Mouse (Mus musculus) heart, embryonic 11.5 days (tissue): Measurements from ENCODE around the gene Klf12. TPM values are rescaled to one million over a fixed set of nuclear protein-coding genes. Genes with fewer than 3 reads are reported as not detected.
A peak's percentile ranks its signal among the peaks of the same experiment; 100 is the strongest.

Experiments used
- ATAC-seq: fragments of 200-750 bp; cut with Nextera tagmentation; replicated peaks from 2 replicates; pipeline ENCODE4 v1.8.0; 2017; ENCODE audit warnings: moderate library complexity; ENCODE audit not compliant: insufficient number of reproducible peaks, low FRiP score, low TSS enrichment
- H3K27ac ChIP-seq: fragments of 300-500 bp; sonication (generic); 2 replicates; pipeline ENCODE4 v1.5.1; 2014; ENCODE audit warnings: mild to moderate bottlenecking, low read depth, low read length
- H3K27me3 ChIP-seq: fragments of 300-500 bp; sonication (generic); 2 replicates; pipeline ENCODE4 v1.6.1; 2014; ENCODE audit warnings: mild to moderate bottlenecking, low read length, mixed read lengths; ENCODE audit not compliant: control insufficient read depth, insufficient read depth
- H3K36me3 ChIP-seq: fragments of 300-500 bp; sonication (generic); 2 replicates; pipeline ENCODE4 v1.6.1; 2014; ENCODE audit warnings: mild to moderate bottlenecking, low read length, moderate library complexity, mixed read lengths; ENCODE audit not compliant: control insufficient read depth, insufficient read depth
- H3K4me1 ChIP-seq: fragments of 300-500 bp; sonication (generic); 2 replicates; pipeline ENCODE4 v1.6.1; 2014; ENCODE audit warnings: low read length; ENCODE audit not compliant: control insufficient read depth, insufficient read depth
- H3K4me2 ChIP-seq: fragments of 300-500 bp; sonication (generic); 2 replicates; pipeline ENCODE4 v1.6.1; 2014; ENCODE audit warnings: mild to moderate bottlenecking, moderate library complexity
- H3K4me3 ChIP-seq: fragments of 300-500 bp; sonication (generic); 2 replicates; pipeline ENCODE4 v1.5.1; 2014; ENCODE audit warnings: low read depth, low read length
- H3K9ac ChIP-seq: fragments of 300-500 bp; sonication (generic); 2 replicates; pipeline ENCODE4 v1.6.1; 2014; ENCODE audit warnings: mild to moderate bottlenecking, low read depth, low read length, moderate library complexity
- H3K9me3 ChIP-seq: fragments of 300-500 bp; sonication (generic); replicated peaks from 2 replicates; pipeline ENCODE4 v1.6.1; 2016; ENCODE audit warnings: low read length; ENCODE audit not compliant: control insufficient read depth
- WGBS: fragments of 180-500 bp; shearing (Covaris S2); extraction: QIAGEN DNeasy Blood & Tissue Kit; methylation state at CpG from one replicate; pipeline ENCODE4 v1.1.7; 2014; ENCODE audit not compliant: insufficient replicate concordance; 5-methylcytosine and 5-hydroxymethylcytosine counted together
- polyA plus RNA-seq: library from polyadenylated mRNA; unstranded; fragments of >200 nt; fragmentation: Nextera tagmentation; extraction: Ambion mirVana; gene quantifications from 2 replicates; pipeline ENCODE4 v1.2.1, GENCODE M21; 2014

The Klf12 gene
- polyA plus RNA-seq, 1 experiment from 2014 or later = 7.3 TPM

GRCm38 (mm10) chr14:100274179-100274578, 10.3 kb downstream of the Klf12 start:
- no peak for ATAC-seq
- Histone ChIP-seq H3K9me3 (no peaks in the 10 kb centered on the region), H3K9ac (no peak overlapping the region), H3K27ac (no peak overlapping the region), H3K4me1 (no peaks in the 10 kb centered on the region), H3K4me2 (no peak overlapping the region), H3K4me3 (no peak overlapping the region), H3K27me3 (no peaks in the 10 kb centered on the region), H3K36me3 (no peaks in the 10 kb centered on the region)
- 81% methylated on average over 2 of the region's 2 CpGs for WGBS

DNA sequence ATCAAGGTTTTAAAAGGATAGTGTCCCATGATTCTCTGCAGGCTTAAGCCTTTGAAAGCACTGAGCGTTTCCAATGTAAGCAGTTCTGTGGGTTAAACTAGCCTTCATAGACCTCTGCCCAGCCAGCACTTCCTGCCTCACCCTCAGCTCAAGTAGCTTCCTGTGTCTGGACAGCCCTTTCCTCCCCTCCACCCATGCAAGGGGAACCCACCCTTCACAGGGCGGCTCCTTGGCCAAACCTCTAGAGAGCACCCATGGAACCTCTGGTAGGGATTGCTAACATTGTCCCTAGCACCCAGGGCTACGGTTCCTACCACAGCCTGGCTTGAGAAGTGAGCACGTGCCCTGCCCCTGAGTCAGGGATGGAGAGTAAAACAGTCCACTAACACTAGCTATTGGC, 23.9 kb downstream of the Klf12 start:
- H3K36me3 ChIP-seq = no peaks in the 10 kb centered on the region
- 0 out of 2 replicates have a peak overlapping the region, but pooled peaks have one; percentile 54 for H3K27ac ChIP-seq
- H3K9me3 ChIP-seq = no peaks in the 10 kb centered on the region
- ATAC-seq = no peak
- WGBS = 64% methylated on average over 4 of the region's 4 CpGs
- peaks cover 4% of the 10 kb centered on the region for H3K4me1 ChIP-seq
- H3K4me3 ChIP-seq = no peak overlapping the region
- no peak overlapping the region for H3K4me2 ChIP-seq
- H3K27me3 ChIP-seq = no peaks in the 10 kb centered on the region
- H3K9ac ChIP-seq = no peak overlapping the region

DNA sequence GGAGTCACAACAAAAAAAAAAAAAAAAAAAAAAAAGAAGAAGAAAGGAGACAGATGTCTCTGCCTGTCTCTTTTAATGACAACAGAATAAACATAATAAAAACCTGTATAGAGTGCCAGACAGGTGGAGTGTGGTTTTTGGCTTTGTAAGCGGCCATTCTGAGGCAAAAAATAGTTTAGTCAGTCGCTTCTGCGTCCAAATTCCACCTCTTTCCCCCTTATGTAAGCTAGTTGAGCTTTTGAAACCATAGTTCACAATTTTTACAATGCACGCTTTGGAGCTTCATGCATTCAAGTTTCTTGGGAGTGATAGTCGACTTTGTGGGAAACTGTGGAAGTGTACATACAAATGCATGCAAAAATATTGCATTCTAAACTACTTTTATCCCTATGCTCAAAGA, 41.4 kb downstream of the Klf12 start:
- no peak overlapping the region for H3K27ac ChIP-seq
- H3K4me2 ChIP-seq = no peak overlapping the region
- H3K9ac ChIP-seq = no peak overlapping the region
- no peak overlapping the region for H3K4me3 ChIP-seq
- no peak for ATAC-seq
- H3K27me3 ChIP-seq = no peaks in the 10 kb centered on the region
- WGBS = 88% methylated on average over 5 of the region's 5 CpGs
- H3K9me3 ChIP-seq = no peaks in the 10 kb centered on the region
- no peaks in the 10 kb centered on the region for H3K36me3 ChIP-seq
- no peaks in the 10 kb centered on the region for H3K4me1 ChIP-seq

GRCm38 (mm10) chr14:100239874-100240273, 44.6 kb downstream of the Klf12 start:
- no peak for ATAC-seq
- no peaks in the 10 kb centered on the region for H3K4me1 ChIP-seq
- WGBS = 85% methylated on average over 4 of the region's 4 CpGs

DNA sequence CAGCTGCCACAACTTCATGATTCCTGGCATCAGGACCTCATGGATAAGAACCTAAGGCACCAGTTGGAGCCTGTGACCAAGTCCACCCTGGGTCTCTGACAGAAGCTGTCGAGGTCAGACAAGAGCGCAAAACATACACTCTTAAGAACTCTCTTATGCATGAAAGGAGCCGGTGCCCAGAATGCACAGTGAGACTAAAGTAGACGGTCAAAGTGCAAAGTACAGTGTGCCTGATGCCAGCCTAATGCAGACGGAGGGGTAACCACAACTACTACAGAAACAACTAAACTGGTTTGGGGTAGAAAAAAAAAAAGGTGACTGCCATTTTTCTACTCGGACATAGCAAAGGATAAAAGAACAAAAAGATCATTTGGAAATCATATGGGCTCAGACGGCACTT, 47.7 kb downstream of the Klf12 start:
- WGBS = 69% methylated on average over 7 of the region's 7 CpGs
- no peak for ATAC-seq
- Histone ChIP-seq H3K27ac (no peak overlapping the region), H3K27me3 (no peaks in the 10 kb centered on the region), H3K36me3 (no peaks in the 10 kb centered on the region), H3K9ac (no peak overlapping the region), H3K4me3 (no peak overlapping the region), H3K4me2 (no peak overlapping the region), H3K9me3 (no peaks in the 10 kb centered on the region), H3K4me1 (peaks cover 4% of the 10 kb centered on the region; the same call in 1 of the 2 replicates)

More at GRCm38 (mm10) chr14:100239874-100240273, 44.6 kb downstream of the Klf12 start:
- H3K9ac ChIP-seq = no peak overlapping the region
- no peaks in the 10 kb centered on the region for H3K36me3 ChIP-seq
- no peak overlapping the region for H3K27ac ChIP-seq
- no peak overlapping the region for H3K4me2 ChIP-seq
- no peaks in the 10 kb centered on the region for H3K9me3 ChIP-seq
- H3K4me3 ChIP-seq = no peak overlapping the region
- no peaks in the 10 kb centered on the region for H3K27me3 ChIP-seq

DNA sequence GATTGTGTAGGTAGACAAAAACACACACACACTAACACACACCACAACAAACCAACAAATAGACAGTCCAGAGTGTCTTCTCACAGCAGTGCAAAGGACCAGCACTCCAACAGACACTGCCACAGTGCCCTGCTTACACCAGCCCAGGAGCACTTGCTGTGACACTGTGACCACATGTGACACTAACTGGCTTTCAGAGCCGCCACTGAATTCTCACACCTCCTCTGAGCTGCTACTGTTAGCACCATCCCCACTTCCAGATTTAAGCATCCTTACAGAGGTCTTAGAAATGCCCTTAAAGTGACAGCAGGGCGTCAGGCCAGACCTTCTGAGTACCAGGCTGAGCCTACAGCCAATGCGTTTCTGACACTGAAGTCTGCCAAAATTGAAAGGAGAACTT, 48.7 kb downstream of the Klf12 start:
- Histone ChIP-seq H3K27me3 (no peaks in the 10 kb centered on the region), H3K36me3 (no peaks in the 10 kb centered on the region), H3K9me3 (no peaks in the 10 kb centered on the region), H3K4me1 (peaks cover 4% of the 10 kb centered on the region; the same call in 1 of the 2 replicates), H3K27ac (0 out of 2 replicates have a peak overlapping the region, but pooled peaks have one; percentile 17), H3K4me2 (no peak overlapping the region), H3K9ac (no peak overlapping the region), H3K4me3 (no peak overlapping the region)
- ATAC-seq = 0 out of 2 replicates have a peak, but pooled peaks have one; percentile 26
- 24% methylated on average over 3 of the region's 3 CpGs for whole genome bisulfite sequencing

DNA sequence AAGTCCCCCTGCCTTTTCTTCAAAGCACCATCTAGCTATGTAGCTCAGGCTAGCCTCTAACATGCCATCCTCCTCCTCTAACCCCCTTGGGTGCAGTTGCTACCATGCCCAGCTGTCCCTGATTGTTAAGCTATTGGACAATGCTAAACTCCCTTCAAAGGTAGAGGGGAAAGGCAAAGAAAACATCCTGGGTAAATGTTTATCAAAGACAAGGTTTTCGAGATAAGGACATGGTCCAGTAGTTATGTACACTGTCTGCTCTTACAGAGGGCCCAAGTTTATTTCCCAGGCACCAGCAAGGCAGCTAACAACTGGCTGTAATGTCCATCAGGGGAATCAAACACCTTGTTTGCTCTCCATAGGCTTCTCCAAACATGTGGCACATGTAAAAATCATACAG, 53.1 kb downstream of the Klf12 start:
- H3K27ac ChIP-seq = no peak overlapping the region
- H3K36me3 ChIP-seq = no peaks in the 10 kb centered on the region
- H3K4me1 ChIP-seq = peaks cover 4% of the 10 kb centered on the region; the same call in 1 of the 2 replicates
- WGBS = 45% methylated on average over 1 of the region's 1 CpGs
- no peaks in the 10 kb centered on the region for H3K27me3 ChIP-seq
- H3K4me3 ChIP-seq = no peak overlapping the region
- ATAC-seq = no peak
- no peak overlapping the region for H3K9ac ChIP-seq
- no peak overlapping the region for H3K4me2 ChIP-seq
- H3K9me3 ChIP-seq = no peaks in the 10 kb centered on the region

GRCm38 (mm10) chr14:100228120-100228519, 56.4 kb downstream of the Klf12 start:
- ATAC-seq = no peak
- 85% methylated on average over 6 of the region's 6 CpGs for WGBS
- Histone ChIP-seq H3K4me3 (no peak overlapping the region), H3K27me3 (no peaks in the 10 kb centered on the region), H3K4me1 (peaks cover 2% of the 10 kb centered on the region; the same call in 1 of the 2 replicates), H3K9ac (no peak overlapping the region), H3K27ac (no peak overlapping the region), H3K36me3 (no peaks in the 10 kb centered on the region), H3K9me3 (no peaks in the 10 kb centered on the region), H3K4me2 (no peak overlapping the region)

DNA sequence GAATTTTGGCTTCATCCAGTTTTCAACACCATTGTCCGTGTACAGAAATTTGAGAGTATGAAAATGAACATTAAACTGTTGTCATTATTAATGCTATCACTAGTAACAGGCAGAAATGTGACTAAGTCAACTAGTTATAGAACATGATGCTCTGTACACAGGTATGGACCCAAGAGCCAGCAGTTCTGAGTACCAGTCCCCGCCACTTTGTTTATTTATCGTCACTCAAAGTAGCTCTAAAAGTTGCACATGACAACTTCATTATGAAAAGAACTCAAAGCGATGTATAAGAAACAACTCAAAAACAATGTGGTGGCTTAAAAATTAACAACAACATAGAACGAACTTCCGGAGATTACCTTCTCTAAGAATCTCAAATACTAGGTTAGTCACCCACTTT, 56.8 kb downstream of the Klf12 start:
- no peak overlapping the region for H3K9ac ChIP-seq
- no peaks in the 10 kb centered on the region for H3K36me3 ChIP-seq
- ATAC-seq = no peak
- WGBS = 84% methylated on average over 6 of the region's 6 CpGs
- no peaks in the 10 kb centered on the region for H3K9me3 ChIP-seq
- H3K27ac ChIP-seq = no peak overlapping the region
- no peak overlapping the region for H3K4me2 ChIP-seq
- no peaks in the 10 kb centered on the region for H3K4me1 ChIP-seq
- H3K4me3 ChIP-seq = no peak overlapping the region
- no peaks in the 10 kb centered on the region for H3K27me3 ChIP-seq
